Mouse (Mus musculus) cerebellum, adult 11 months (tissue): ENCODE results near the gene Pan2.
"Not testable (repeated sequence)": the region's sequence is repeated elsewhere in the genome, so short reads cannot be mapped to it uniquely, and the experiment has no call there.

Experiments used
- DNase-seq: peaks from one replicate; pipeline ENCODE4 v3.0.0; 2022

Gene Pan2

DNA sequence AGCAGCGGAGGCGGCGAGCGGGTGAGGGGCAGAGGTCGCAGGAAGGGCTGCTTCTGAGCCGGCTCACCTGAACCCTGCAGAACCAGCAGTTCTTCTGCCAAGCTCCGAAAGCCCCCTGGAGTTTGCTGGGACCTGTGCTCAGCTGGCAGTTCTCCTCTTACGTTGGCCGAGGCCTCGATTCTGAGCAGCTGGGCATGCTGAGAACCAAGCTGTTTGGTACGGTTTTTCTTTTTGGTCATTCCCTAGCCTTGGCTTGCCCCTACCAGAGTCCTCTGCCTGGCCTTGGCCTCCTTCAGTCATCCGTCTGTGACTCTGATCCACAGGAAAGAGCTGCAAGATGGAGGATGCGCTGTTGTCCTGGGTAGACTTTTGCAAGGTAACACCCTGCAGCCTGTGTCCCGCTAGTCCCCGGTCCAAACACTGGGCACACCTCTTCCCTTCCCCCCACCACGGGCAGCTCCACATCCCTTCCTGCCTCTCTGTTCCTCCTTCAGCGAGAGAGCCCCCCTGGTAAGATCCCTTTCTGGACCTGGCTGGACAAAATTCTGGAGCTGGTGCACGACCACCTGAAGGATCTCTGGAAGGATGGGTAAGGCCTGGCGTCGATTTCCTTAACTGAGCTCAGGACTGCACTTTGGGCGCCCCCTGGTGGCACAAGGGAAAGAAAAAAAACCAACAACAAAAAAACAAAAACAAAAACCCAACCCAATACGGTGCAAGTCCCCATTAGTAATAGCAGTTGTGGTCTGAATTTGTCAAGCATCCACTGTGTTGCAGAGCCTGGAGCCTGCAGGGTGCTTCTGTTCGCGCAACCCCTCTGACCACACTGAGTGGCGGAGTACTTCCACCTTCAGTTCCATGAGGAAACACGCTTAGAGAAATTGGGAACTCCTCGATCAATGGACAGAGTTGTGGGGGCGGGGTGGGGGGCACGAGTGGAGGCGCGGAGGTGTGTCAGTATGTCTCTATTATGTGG is 19.2 kb upstream of the Pan2 start:
- peak; percentile 97 for DNase-seq

GRCm38 (mm10) chr10:128290594-128290993 is 12.5 kb upstream of the Pan2 start:
- not testable (repeated sequence) for DNase-seq

- DNase-seq: no peak
Observed at GRCm38 (mm10) chr10:128296370-128297090, 6.6 kb upstream of the Pan2 start.

DNA sequence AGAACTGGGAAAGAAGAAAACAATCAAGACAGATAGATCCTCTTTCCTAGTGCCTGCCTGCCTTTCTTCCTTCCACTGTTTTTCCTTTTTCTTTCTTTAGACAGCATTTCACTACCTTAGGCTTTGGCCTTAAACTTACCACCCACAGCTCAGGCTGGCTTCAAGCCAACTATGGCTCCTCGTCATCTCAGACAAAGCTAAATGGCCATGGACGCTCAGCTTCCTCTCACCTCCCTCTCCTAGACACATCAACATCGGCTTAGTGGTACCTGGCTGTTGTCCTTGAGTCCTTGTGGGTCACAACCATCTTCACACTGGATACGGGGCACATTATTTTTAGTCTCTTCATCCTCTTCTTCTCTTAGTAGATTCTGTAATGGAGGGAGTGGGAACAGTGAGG is 5.9 kb upstream of the Pan2 start:
- DNase-seq: peak; percentile 54

GRCm38 (mm10) chr10:128297622-128298021 is 5.5 kb upstream of the Pan2 start:
- DNase-seq: peak; percentile 63

- no peak for DNase-seq
Observed at GRCm38 (mm10) chr10:128298243-128298642, 4.9 kb upstream of the Pan2 start.

DNA sequence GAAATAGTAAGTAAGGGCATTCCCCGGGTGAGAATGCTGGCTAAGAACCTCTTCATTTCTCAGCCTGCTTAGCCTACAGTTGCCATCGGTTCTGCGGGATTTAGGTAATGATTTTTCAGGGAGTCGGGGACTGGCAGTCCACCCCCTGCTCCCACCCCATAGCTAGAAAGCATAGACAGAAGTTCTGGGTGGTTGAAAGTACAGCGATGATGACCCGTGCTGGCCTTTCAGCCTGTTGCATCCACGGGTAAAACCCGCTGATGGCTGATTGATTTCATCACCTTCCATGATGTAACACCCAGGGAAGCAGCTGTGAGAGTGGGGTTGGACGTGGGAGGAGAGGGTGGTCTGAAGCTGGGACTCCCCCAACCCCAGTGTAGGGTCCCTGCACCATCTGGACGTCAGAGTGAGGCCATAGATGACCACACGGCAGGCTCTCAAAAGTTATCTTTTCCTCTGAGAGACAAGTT is 4.4 kb upstream of the Pan2 start, which contains the start of gene Il23a:
Gene Il23a (minus strand): TSS at position 51 of the 470 bp plus-strand sequence.
- DNase-seq: no peak

DNA sequence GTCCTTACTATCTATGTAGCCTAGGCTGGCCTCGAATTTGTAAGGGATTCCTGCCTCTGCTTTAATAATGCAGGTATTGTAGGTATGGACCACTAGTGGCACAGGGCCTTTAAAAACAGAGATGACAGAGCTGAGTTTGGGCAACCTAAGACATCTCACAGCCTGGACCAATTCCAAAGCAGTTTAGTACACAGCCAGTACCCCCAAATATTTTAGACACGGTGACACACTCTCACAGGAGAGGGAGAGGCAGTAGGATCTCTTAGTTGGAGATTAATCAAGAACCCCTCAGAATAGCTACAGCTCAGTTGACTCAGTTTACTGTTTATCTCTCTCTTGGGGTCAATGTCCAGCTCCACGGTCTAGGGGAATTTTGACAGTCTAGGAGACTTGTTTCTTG is 778 bp upstream of the Pan2 start:
- DNase-seq: no peak

GRCm38 (mm10) chr10:128302785-128303125 is 380 bp upstream of the Pan2 start:
- DNase-seq: no peak

GRCm38 (mm10) chr10:128309654-128310053 is 6.5 kb downstream of the Pan2 start:
- no peak for DNase-seq

- DNase-seq: peak; percentile 45
Observed at GRCm38 (mm10) chr10:128310177-128310576, 7.0 kb downstream of the Pan2 start.

DNA sequence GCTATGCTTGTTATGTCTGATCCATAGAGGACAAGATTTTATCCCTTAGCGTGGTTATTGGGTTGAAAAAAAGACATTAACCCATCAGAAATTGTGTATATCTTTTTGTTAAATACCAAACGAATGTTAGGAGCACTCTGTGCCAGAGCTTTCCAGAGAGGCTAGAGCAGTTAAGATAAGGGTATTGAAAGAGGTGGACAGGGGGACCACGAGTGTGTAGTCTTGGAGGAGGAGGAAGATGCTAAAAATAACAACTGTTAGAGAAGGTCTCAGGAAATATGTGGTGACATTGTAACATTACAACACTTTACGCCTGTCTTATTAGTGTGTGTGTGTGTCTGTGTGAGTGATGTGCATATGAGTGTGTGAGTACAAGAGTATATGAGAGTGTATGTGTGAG is 7.8 kb downstream of the Pan2 start:
- no peak for DNase-seq

GRCm38 (mm10) chr10:128315578-128315977 is 12.4 kb downstream of the Pan2 start:
- no peak for DNase-seq

- no peak for DNase-seq
Observed at GRCm38 (mm10) chr10:128321641-128322040, 18.5 kb downstream of the Pan2 start.

- DNase-seq: peak; percentile 69
Observed at GRCm38 (mm10) chr10:128322141-128323108, 19.3 kb downstream of the Pan2 start, which contains the start of gene Cnpy2. Gene Cnpy2, plus strand, starts transcription at chr10:128322459.

GRCm38 (mm10) chr10:128323516-128323915 is 20.4 kb downstream of the Pan2 start:
- no peak for DNase-seq

DNA sequence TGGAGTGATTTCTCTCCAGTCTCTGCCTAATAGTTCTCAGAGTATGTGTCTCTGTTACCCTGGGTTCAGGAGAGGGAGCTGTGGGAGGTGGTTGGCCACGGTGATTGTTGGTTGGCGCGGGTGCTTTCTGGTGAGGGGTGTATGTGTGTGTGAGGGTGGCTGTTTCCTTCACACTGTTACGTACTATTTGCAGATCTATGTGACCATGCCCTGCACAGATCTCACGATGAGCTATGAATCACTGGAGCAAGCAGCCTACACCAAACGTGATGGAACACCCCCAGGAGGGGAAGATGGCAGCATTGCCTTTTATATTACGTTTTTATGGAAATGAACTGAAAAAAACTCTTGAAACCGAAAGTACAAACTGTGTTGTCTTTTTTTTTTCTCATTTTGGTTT is 23.7 kb downstream of the Pan2 start:
- no peak for DNase-seq

DNA sequence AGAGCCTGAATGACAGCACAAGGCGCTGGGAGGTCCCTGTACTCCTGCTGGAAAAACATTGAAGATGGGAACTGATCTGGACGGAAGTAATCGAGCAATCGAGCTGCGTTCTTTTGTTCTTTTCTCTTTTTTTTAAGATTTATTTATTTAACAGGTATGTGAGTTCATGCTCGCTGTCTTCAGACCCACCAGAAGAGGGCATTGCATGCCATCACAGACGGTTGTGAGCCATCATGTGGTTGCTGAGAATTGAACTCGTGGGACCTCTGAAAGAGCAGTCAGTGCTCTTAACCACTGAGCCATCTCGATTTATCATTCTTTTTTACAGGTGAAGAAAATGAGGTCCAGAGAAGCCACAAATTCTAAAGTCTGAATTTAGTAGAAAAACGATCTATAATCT is 24.5 kb downstream of the Pan2 start:
- DNase-seq: no peak

DNA sequence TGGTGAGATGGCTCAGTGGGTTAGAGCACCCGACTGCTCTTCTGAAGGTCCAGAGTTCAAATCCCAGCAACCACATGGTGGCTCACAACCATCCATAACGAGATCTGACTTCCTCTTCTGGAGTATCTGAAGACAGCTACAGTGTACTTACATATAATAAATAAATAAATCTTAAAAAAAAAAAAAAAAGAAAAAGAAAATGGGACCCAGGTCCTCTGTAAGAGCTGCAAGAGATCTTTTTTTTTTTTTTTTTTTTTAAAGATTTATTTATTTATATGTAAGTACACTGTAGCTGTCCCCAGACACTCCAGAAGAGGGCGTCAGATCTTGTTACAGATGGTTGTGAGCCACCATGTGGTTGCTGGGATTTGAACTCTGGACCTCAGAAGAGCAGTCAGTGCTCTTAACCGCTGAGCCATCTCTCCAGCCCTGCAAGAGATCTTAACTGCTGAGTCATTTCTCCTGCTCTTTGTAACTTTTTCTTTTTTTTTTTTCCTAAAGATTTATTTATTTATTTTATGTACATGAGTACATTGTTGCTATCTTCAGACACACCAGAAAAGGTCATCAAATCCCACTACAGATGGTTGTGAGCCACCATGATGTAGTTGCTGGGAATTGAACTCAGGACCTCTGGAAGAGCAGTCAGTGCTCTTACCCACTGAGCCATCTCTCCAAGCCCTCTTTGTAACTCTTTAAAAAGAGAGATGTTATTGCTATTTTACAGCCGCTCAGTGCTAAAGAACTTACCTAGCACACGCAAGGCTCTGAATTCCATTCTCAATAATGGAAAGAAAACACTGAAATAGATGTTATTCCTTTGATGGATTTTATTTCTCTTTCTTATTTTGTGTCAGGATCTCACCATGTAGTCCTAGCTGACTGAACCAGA is 29.5 kb downstream of the Pan2 start:
- not testable (repeated sequence) for DNase-seq

GRCm38 (mm10) chr10:128335582-128335981 is 32.4 kb downstream of the Pan2 start:
- peak; percentile 68 for DNase-seq

GRCm38 (mm10) chr10:128336195-128336594 is 33.1 kb downstream of the Pan2 start:
- DNase-seq: no peak
